Mouse (Mus musculus): ENCODE results near the gene Tes. TPM values are rescaled to one million over a fixed set of nuclear protein-coding genes. Genes with fewer than 3 reads are reported as not detected.

The Tes gene
- total and polyA plus RNA-seq, 3 experiments, result not detected

Other genes starting within 250 kb of the Tes start
- not detected in 2 replicates for gene Tfec, start 166.7 kb upstream of the Tes start, total RNA-seq (2012; rRNA removed)
- not detected in 2 replicates for gene Tfec, start 166.7 kb upstream of the Tes start, total RNA-seq (2014; rRNA removed)
- not detected in 2 replicates for gene Tfec, start 166.7 kb upstream of the Tes start, polyA plus RNA-seq (2012; ENCODE audit: insufficient read length, low read depth)
- not detected in 2 replicates for gene Cav2, start 216.0 kb downstream of the Tes start, total RNA-seq (2012; rRNA removed)
- gene Cav2, start 216.0 kb downstream of the Tes start, total RNA-seq (2014; rRNA removed), result 0.08 TPM in 1 of 2 replicates, not detected in the other
- not detected in 2 replicates for gene Cav2, start 216.0 kb downstream of the Tes start, polyA plus RNA-seq (2012; ENCODE audit: insufficient read length, low read depth)
- gene Cav1, start 241.2 kb downstream of the Tes start, total RNA-seq (2012; rRNA removed), result not detected in 2 replicates
- gene Cav1, start 241.2 kb downstream of the Tes start, total RNA-seq (2014; rRNA removed), result not detected in 2 replicates
- not detected in 2 replicates for gene Cav1, start 241.2 kb downstream of the Tes start, polyA plus RNA-seq (2012; ENCODE audit: insufficient read length, low read depth)

All from CH12.LX (cell line).